Mouse (Mus musculus) embryonic facial prominence, embryonic 10.5 days (tissue): Measurements from ENCODE around the gene Fam240b. TPM values are rescaled to one million over a fixed set of nuclear protein-coding genes. Genes with fewer than 3 reads are reported as not detected.
A peak's percentile ranks its signal among the peaks of the same experiment; 100 is the strongest.
"Not testable (repeated sequence)": the region's sequence is repeated elsewhere in the genome, so short reads cannot be mapped to it uniquely, and the experiment has no call there.

ENCODE experiments used
- DNase-seq: peaks from one replicate; pipeline ENCODE4 v3.0.0-alpha.2; 2017; ENCODE audit warnings: low spot score
- H3K27ac ChIP-seq: fragments of 300-500 bp; sonication (generic); replicated peaks from 2 replicates; pipeline ENCODE4 v1.5.1; 2016; ENCODE audit warnings: mild to moderate bottlenecking
- H3K27me3 ChIP-seq: fragments of 300-500 bp; sonication (generic); replicated peaks from 2 replicates; pipeline ENCODE4 v1.6.1; 2016; ENCODE audit warnings: low read depth, mild to moderate bottlenecking; ENCODE audit not compliant: poor library complexity, severe bottlenecking
- H3K36me3 ChIP-seq: fragments of 300-500 bp; sonication (generic); replicated peaks from 2 replicates; pipeline ENCODE4 v1.6.1; 2016; ENCODE audit warnings: mild to moderate bottlenecking, moderate library complexity
- H3K4me1 ChIP-seq: fragments of 300-500 bp; sonication (generic); 2 replicates; pipeline ENCODE4 v1.6.1; 2016
- H3K4me3 ChIP-seq: fragments of 300-500 bp; sonication (generic); 2 replicates; pipeline ENCODE4 v1.5.1; 2016; ENCODE audit warnings: mild to moderate bottlenecking, moderate library complexity
- H3K9me3 ChIP-seq: fragments of 300-500 bp; sonication (generic); 2 replicates; pipeline ENCODE4 v1.6.1; 2016; ENCODE audit warnings: mild to moderate bottlenecking
- WGBS: fragments of 180-500 bp; shearing (Covaris S2); methylation state at CpG from one replicate; pipeline ENCODE4 v1.1.7; 2016; 5-methylcytosine and 5-hydroxymethylcytosine counted together
- polyA plus RNA-seq: library from polyadenylated mRNA; unstranded; fragments of >200 nt; fragmentation: Nextera tagmentation; extraction: Ambion mirVana; gene quantifications from 2 replicates; pipeline ENCODE4 v1.2.1, GENCODE M21; 2016

Fam240b gene
- polyA plus RNA-seq, 1 experiment from 2014 or later: not detected

GRCm38 (mm10) chr13:64462581-64462980, 35.0 kb downstream of the Fam240b start:
- no peak for DNase-seq
- H3K27me3 ChIP-seq: no peaks in the 10 kb centered on the region

DNA sequence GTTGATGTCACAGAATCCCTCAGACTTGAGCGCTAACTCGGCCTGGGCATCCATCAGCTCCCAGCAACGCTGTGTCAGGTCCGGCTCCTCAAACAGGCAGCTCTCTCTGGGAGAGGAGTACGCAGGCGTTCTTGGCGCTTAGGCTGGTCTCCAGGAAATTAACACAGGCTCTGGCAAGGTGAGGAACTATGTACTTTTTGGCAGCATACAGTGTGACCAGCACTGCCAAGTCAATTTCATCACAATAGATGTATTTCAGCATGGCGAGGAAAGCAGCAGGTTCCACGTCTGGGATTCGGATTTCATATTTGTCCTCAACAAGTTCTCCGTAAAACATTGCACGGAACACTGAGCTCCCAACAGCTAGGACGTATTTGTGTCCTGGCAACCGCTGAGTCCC, 39.4 kb downstream of the Fam240b start:
- 92% methylated on average over 14 of the region's 14 CpGs for WGBS
- H3K36me3 ChIP-seq: no peaks in the 10 kb centered on the region
- H3K27me3 ChIP-seq: no peaks in the 10 kb centered on the region
- no peak overlapping the region for H3K27ac ChIP-seq
- DNase-seq: no peak
- no peak overlapping the region for H3K4me3 ChIP-seq
- H3K9me3 ChIP-seq: no peaks in the 10 kb centered on the region; the same call in 1 of the 2 replicates
- H3K4me1 ChIP-seq: no peaks in the 10 kb centered on the region

More at GRCm38 (mm10) chr13:64462581-64462980, 35.0 kb downstream of the Fam240b start:
- Histone ChIP-seq H3K4me3 (no peak overlapping the region), H3K27ac (no peak overlapping the region), H3K9me3 (no peaks in the 10 kb centered on the region; the same call in 1 of the 2 replicates), H3K4me1 (no peaks in the 10 kb centered on the region), H3K36me3 (no peaks in the 10 kb centered on the region)
- WGBS: 94% methylated on average over 2 of the region's 2 CpGs

DNA sequence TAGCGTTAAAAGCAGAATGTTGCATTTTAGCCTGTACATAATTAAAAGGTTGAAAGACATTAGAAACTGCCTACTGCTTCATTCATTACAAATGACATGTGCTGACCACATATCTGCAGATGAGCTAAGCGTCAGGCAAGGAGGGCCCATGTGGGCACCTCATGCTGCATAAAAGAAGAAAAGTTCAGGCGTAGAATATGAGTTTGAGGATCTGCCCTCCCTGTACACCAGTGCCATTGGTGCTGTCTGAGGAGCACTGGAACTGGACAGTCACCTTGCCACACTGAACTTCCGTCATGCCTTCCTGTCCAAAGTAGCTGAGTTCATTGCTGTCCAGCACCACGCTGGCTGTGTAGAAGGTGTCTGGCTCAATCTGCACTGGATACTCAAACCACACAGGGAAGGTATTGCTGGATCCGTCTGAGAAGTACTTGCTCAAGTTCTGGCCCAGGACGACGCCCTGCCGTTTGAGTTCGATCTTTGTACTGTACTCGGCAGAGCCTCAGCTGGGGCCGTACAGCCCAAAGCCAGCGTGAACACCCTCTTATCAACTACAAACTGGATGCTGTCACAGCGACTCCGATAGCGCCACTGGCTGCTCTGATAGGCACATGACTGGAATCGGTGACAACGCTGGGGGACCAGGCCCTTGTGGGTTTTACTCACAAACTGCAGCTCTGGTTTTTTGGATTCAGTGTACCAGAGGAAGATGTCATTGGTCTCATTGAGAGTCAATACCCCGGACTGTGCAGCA, 40.2 kb downstream of the Fam240b start:
- not testable (repeated sequence) for DNase-seq, H3K9me3 ChIP-seq, H3K36me3 ChIP-seq, H3K4me3 ChIP-seq, H3K27ac ChIP-seq, H3K4me1 ChIP-seq, H3K27me3 ChIP-seq
- 91% methylated on average over 19 of the region's 19 CpGs for WGBS

DNA sequence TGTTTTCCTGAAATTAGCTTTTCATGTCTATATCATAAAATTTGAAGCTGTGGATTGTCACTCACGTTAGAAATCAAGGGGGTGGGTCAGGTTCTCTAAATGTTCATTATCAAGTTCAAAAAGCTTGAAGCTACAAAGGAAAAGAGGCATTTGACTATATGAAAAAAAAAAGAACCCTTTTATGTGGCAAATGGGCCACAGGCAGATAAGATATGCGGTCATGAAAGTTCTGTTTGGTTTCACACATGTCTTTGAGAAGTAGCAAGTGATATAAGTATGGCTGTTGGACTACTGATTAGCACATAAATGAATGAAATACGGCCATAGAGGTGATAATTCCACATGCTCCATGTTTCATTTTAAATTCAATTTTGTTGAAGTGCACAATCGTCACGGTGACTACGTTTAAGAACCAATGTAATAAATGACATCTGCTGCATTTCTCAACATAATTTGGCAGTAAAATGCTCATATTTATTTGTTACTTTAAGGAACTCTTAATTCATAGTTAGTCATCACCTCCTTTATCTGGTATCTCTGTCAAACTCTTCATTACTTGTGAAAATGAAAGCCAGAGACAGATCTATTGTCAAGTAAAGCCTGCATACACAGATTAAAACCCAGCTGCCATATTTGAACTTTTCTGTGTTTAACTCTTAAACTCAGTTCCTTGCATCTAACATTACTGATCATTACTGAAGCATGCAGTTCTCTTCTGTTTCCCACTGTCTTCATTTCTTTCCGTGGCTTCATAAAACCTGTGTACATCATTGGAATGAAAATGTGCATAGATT, 47.4 kb downstream of the Fam240b start:
- Histone ChIP-seq H3K27ac (no peak overlapping the region), H3K9me3 (no peaks in the 10 kb centered on the region), H3K4me3 (no peak overlapping the region), H3K4me1 (no peaks in the 10 kb centered on the region), H3K36me3 (no peaks in the 10 kb centered on the region), H3K27me3 (no peaks in the 10 kb centered on the region)
- DNase-seq: no peak
- 81% methylated on average over 7 of the region's 7 CpGs for WGBS

GRCm38 (mm10) chr13:64448729-64449128, 48.9 kb downstream of the Fam240b start:
- DNase-seq: no peak
- H3K27ac ChIP-seq: no peak overlapping the region
- H3K36me3 ChIP-seq: no peaks in the 10 kb centered on the region
- 84% methylated on average over 5 of the region's 5 CpGs for WGBS
- H3K4me3 ChIP-seq: no peak overlapping the region
- H3K4me1 ChIP-seq: no peaks in the 10 kb centered on the region
- no peaks in the 10 kb centered on the region for H3K27me3 ChIP-seq
- no peaks in the 10 kb centered on the region for H3K9me3 ChIP-seq

DNA sequence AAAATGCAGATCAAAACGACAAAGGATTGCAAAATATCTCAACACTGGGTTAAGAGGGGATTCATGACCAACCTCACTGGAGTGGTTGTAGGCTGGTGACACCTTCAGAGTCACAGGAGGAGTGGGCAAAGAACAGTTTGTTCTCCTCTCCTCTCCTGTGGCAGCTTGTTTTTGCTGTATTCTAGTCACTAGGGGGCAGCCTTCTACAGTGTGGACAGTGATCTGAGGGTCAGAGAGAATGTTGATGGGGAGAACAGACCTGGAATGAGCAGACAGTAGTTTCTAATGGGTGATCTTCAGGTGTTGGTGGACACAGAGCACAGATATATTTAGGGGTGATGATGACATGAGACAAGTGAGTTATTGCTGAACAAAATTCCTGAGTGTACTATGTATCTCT, 49.6 kb downstream of the Fam240b start:
- Histone ChIP-seq H3K27ac (no peak overlapping the region), H3K4me3 (no peak overlapping the region), H3K4me1 (no peaks in the 10 kb centered on the region), H3K9me3 (no peaks in the 10 kb centered on the region), H3K36me3 (no peaks in the 10 kb centered on the region), H3K27me3 (no peaks in the 10 kb centered on the region)
- WGBS: 8% methylated on average over 1 of the region's 1 CpGs
- DNase-seq: peak; percentile 18

DNA sequence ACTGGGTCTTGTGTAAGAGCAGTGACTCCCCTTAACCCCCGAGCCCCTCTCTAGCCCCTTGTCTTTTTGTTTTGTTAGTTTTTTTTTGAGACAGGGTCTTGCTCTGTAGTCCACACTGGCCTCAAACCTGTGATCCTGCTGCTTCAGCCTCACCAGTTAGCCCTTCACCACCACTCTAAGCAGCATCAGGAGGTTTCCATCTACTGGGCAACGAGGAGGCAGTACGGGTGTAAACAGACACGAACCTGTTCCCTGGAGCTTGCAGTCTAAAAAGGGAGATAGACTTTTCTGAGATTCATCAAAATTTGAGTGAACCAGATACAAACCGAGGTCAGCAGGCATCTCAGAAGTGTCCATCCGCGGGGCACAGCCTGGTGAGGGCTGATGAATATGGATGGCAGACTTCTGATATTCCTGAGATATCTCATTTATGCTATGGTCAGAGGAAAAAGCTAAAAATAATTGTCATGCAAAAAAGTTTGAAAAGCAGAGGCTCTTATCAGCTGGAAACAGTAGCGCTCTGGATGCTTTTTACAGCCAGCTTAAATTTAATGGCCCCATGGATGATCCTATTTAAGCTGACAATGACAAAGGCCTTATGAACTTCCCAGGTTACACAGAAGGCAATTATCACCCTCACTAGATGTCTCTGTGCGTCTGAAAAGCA, 52.2 kb downstream of the Fam240b start:
- Histone ChIP-seq H3K4me3 (no peak overlapping the region), H3K27me3 (no peaks in the 10 kb centered on the region), H3K36me3 (no peaks in the 10 kb centered on the region), H3K4me1 (no peaks in the 10 kb centered on the region), H3K9me3 (no peaks in the 10 kb centered on the region), H3K27ac (no peak overlapping the region)
- no peak for DNase-seq
- WGBS: 78% methylated on average over 9 of the region's 9 CpGs

- H3K4me1 ChIP-seq: no peaks in the 10 kb centered on the region
- H3K9me3 ChIP-seq: no peaks in the 10 kb centered on the region
- no peak overlapping the region for H3K27ac ChIP-seq
- no peaks in the 10 kb centered on the region for H3K27me3 ChIP-seq
- DNase-seq: peak; percentile 53
- no peaks in the 10 kb centered on the region for H3K36me3 ChIP-seq
- no peak overlapping the region for H3K4me3 ChIP-seq
- 63% methylated on average over 4 of the region's 4 CpGs for WGBS
Observed at GRCm38 (mm10) chr13:64443263-64443894, 54.2 kb downstream of the Fam240b start.

DNA sequence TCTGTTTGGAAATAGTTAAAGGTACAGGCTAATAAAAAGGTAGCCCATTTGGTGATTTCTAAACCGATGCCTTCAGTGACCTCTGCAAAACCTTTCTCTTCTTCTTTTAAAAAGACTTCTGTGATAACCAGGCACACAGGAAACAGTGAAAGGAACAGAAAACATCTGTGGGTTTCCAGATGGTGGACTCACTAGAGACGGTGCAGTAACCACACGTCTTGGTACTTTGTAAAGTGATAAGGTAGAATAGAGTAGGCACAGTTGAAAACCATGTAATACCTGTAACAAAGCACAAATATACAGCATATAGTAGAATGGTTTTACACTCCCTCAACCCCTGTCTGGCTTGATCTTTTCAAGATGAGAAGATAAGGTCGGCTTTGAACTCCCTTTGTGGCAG, 57.0 kb downstream of the Fam240b start:
- no peak overlapping the region for H3K4me3 ChIP-seq
- no peaks in the 10 kb centered on the region for H3K27me3 ChIP-seq
- H3K27ac ChIP-seq: no peak overlapping the region
- no peak for DNase-seq
- 0 out of 2 replicates have a peak, but pooled peaks cover 9% of the 10 kb centered on the region for H3K36me3 ChIP-seq
- 0 out of 2 replicates have a peak, but pooled peaks cover 3% of the 10 kb centered on the region for H3K4me1 ChIP-seq
- 81% methylated on average over 4 of the region's 4 CpGs for WGBS
- H3K9me3 ChIP-seq: no peaks in the 10 kb centered on the region

- H3K27ac ChIP-seq: no peak overlapping the region
- 0 out of 2 replicates have a peak, but pooled peaks cover 3% of the 10 kb centered on the region for H3K4me1 ChIP-seq
- no peak overlapping the region for H3K4me3 ChIP-seq
- H3K36me3 ChIP-seq: 0 out of 2 replicates have a peak, but pooled peaks cover 9% of the 10 kb centered on the region
- no peaks in the 10 kb centered on the region for H3K9me3 ChIP-seq
- DNase-seq: no peak
- 85% methylated on average over 5 of the region's 5 CpGs for WGBS
- no peaks in the 10 kb centered on the region for H3K27me3 ChIP-seq
Observed at GRCm38 (mm10) chr13:64439471-64439870, 58.1 kb downstream of the Fam240b start.

DNA sequence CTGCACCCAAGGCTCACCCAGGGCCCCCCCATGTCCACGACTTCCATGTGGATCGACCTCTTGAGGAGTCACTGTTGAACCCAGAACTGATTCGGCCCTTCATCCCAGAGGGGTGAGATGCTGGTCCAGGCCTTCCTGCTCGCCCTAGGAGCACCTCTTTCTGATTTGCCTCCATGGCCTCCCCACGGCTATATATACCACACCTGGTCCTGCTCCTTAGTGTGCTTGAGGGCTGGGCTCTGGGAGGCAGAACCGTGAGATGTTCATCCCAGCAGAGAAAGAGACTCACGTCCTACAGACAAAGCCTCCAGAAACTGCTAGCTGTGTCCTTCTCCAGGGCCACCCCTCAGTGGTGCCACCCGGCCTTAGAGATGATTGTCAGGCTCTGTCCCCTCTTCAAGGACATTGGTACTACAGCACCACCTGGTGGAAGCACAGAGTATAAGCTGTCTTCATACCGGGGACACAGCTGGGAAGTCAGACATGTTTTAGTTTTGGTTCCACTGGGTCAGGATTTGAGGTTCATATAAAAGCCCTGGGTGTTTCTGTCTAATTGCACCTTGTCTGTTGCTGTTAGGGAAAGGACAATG, 58.6 kb downstream of the Fam240b start:
- no peak overlapping the region for H3K27ac ChIP-seq
- H3K36me3 ChIP-seq: 0 out of 2 replicates have a peak, but pooled peaks cover 9% of the 10 kb centered on the region
- H3K9me3 ChIP-seq: no peaks in the 10 kb centered on the region
- no peaks in the 10 kb centered on the region for H3K27me3 ChIP-seq
- H3K4me1 ChIP-seq: 0 out of 2 replicates have a peak, but pooled peaks cover 3% of the 10 kb centered on the region
- no peak overlapping the region for H3K4me3 ChIP-seq
- peak; percentile 71 for DNase-seq
- WGBS: 60% methylated on average over 9 of the region's 9 CpGs

- no peak overlapping the region for H3K4me3 ChIP-seq
- peaks cover 9% of the 10 kb centered on the region for H3K4me1 ChIP-seq
- no peak overlapping the region for H3K27ac ChIP-seq
- H3K9me3 ChIP-seq: no peaks in the 10 kb centered on the region
- 72% methylated on average over 7 of the region's 7 CpGs for WGBS
- H3K36me3 ChIP-seq: 0 out of 2 replicates have a peak, but pooled peaks cover 9% of the 10 kb centered on the region
- no peak for DNase-seq
- no peaks in the 10 kb centered on the region for H3K27me3 ChIP-seq
Observed at GRCm38 (mm10) chr13:64437801-64438200, 59.8 kb downstream of the Fam240b start.
